Mouse (Mus musculus): ENCODE data around the gene Atp2a2. TPM values are rescaled to one million over a fixed set of nuclear protein-coding genes. Genes with fewer than 3 reads are reported as not detected.
A peak's percentile ranks its signal among the peaks of the same experiment; 100 is the strongest.
"Not testable (repeated sequence)": the region's sequence is repeated elsewhere in the genome, so short reads cannot be mapped to it uniquely, and the experiment has no call there.

The Atp2a2 gene
- polyA plus RNA-seq, 1 experiment, result 55.9 TPM

GRCm38 (mm10) chr5:122423083-122423482 lies 78.9 kb downstream of the Atp2a2 start:
- H3K4me1 ChIP-seq (ENCODE audit: control insufficient read depth, insufficient read depth, low read length), result peaks cover 12% of the 10 kb centered on the region
- peak overlapping the region; percentile 85 for H3K4me3 ChIP-seq (ENCODE audit: control insufficient read depth, low read depth, low read length)
- H3K27ac ChIP-seq (ENCODE audit: control insufficient read depth, insufficient read depth, low read depth, low read length), result peak overlapping the region; percentile 25; the same call in 1 of the 2 replicates
- H3K27me3 ChIP-seq (ENCODE audit: control insufficient read depth, insufficient read depth, low read length), result no peaks in the 10 kb centered on the region
- H3K36me3 ChIP-seq (ENCODE audit: control insufficient read depth, insufficient read depth, low read length), result 0 out of 2 replicates have a peak, but pooled peaks cover under 1% of the 10 kb centered on the region
- TF ChIP-seq CTCF (IDR thresholded peaks at IDR 0.05; ENCODE audit: control insufficient read depth, insufficient read depth, insufficient replicate concordance, low read depth, low read length) (no peak), POLR2A (IDR thresholded peaks at IDR 0.05; ENCODE audit: control insufficient read depth, low read depth, low read length) (no peak)

- peak; percentile 29 for TF ChIP-seq POLR2A (IDR thresholded peaks at IDR 0.05; ENCODE audit: control insufficient read depth, low read depth, low read length)
- no peak for TF ChIP-seq CTCF (IDR thresholded peaks at IDR 0.05; ENCODE audit: control insufficient read depth, insufficient read depth, insufficient replicate concordance, low read depth, low read length)
- Histone ChIP-seq H3K27me3 (ENCODE audit: control insufficient read depth, insufficient read depth, low read length) (no peaks in the 10 kb centered on the region), H3K27ac (ENCODE audit: control insufficient read depth, insufficient read depth, low read depth, low read length) (peak overlapping the region; percentile 66), H3K36me3 (ENCODE audit: control insufficient read depth, insufficient read depth, low read length) (no peaks in the 10 kb centered on the region), H3K4me1 (ENCODE audit: control insufficient read depth, insufficient read depth, low read length) (peaks cover 12% of the 10 kb centered on the region), H3K4me3 (ENCODE audit: control insufficient read depth, low read depth, low read length) (peak overlapping the region; percentile 85)
These were observed 79.7 kb downstream of the Atp2a2 start for GRCm38 (mm10) chr5:122422071-122422964.

- Histone ChIP-seq H3K4me1 (ENCODE audit: control insufficient read depth, insufficient read depth, low read length) (peaks cover 12% of the 10 kb centered on the region), H3K27me3 (ENCODE audit: control insufficient read depth, insufficient read depth, low read length) (no peaks in the 10 kb centered on the region), H3K4me3 (ENCODE audit: control insufficient read depth, low read depth, low read length) (peak within 1 kb of the TSS; percentile 85), H3K27ac (ENCODE audit: control insufficient read depth, insufficient read depth, low read depth, low read length) (peak within 1 kb of the TSS; percentile 66), H3K36me3 (ENCODE audit: control insufficient read depth, insufficient read depth, low read length) (no peaks in the 10 kb centered on the region)
- TF ChIP-seq POLR2A (IDR thresholded peaks at IDR 0.05; ENCODE audit: control insufficient read depth, low read depth, low read length), result no peak
- no peak for TF ChIP-seq CTCF (IDR thresholded peaks at IDR 0.05; ENCODE audit: control insufficient read depth, insufficient read depth, insufficient replicate concordance, low read depth, low read length)
These were observed 80.6 kb downstream of the Atp2a2 start, which contains the start of gene Anapc7 for GRCm38 (mm10) chr5:122421271-122422068. Anapc7 (plus strand) TSS chr5:122421693.

DNA sequence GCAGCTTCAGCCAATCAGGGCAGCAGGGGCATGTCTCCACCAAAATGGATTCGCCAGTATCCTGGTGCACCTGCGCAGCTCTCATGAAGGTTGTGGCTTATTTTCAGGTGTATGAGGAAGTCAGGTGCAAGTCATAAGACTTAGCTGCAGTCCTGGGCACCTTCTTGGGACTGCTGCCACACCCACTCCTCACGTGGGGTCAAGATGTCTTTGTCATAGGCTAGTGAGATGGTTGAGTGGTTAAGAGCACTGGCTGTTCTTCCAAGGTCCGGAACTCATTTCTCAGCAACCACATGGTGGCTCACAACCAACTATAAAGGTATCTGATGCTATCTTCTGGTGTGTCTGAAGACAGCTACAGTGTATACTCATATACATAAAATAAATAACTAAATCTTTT lies 81.3 kb downstream of the Atp2a2 start:
- not testable (repeated sequence) for H3K27ac ChIP-seq (ENCODE audit: control insufficient read depth, insufficient read depth, low read depth, low read length); H3K4me3 ChIP-seq (ENCODE audit: control insufficient read depth, low read depth, low read length); H3K36me3 ChIP-seq (ENCODE audit: control insufficient read depth, insufficient read depth, low read length); H3K27me3 ChIP-seq (ENCODE audit: control insufficient read depth, insufficient read depth, low read length)
- H3K4me1 ChIP-seq (ENCODE audit: control insufficient read depth, insufficient read depth, low read length), result peaks cover 12% of the 10 kb centered on the region

DNA sequence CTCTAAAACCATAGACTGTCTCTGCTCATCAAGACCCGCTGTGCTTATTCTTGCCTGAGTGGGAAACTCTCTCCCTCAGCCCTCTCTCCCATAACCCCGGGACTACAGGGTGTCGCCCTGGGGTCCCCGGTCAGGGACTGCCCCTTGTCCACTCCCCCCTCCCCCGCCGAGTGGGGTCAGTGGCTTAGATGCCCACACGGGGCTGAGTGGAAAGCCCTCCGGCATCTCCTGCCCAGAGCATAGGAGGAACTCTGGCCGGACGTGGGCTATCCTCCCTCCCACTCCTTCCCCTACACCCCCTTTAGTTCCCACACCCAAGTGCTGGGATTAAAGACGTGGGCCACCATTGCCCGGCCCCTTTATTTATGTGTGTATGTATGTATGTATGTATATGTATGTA lies 86.6 kb downstream of the Atp2a2 start:
- Histone ChIP-seq H3K4me3 (ENCODE audit: control insufficient read depth, low read depth, low read length) (no peak overlapping the region), H3K36me3 (ENCODE audit: control insufficient read depth, insufficient read depth, low read length) (no peaks in the 10 kb centered on the region), H3K27me3 (ENCODE audit: control insufficient read depth, insufficient read depth, low read length) (no peaks in the 10 kb centered on the region), H3K4me1 (ENCODE audit: control insufficient read depth, insufficient read depth, low read length) (peaks cover 7% of the 10 kb centered on the region), H3K27ac (ENCODE audit: control insufficient read depth, insufficient read depth, low read depth, low read length) (no peak overlapping the region)
- TF ChIP-seq POLR2A (IDR thresholded peaks at IDR 0.05; ENCODE audit: control insufficient read depth, low read depth, low read length), result no peak

DNA sequence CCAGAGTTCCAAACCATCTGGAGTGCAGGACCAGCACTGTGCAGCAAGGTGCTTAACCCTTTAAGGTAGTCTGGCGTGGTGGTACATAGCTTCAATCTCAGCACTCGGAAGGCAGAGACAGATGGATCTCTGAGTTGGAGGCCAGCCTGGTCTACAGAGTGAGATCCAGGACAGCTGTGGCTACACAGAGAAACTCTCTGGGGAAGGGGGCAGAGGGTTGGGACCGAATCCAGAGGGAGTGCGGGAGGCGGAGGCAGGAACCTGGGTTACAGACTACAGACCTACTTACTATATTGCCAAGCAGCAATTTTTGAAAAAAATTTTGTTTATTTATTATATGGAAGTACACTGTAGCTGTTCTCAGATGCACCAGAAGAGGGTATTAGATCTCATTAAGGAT lies 87.7 kb downstream of the Atp2a2 start:
- Histone ChIP-seq H3K4me1 (ENCODE audit: control insufficient read depth, insufficient read depth, low read length) (peaks cover 13% of the 10 kb centered on the region), H3K27ac (ENCODE audit: control insufficient read depth, insufficient read depth, low read depth, low read length) (no peak overlapping the region), H3K36me3 (ENCODE audit: control insufficient read depth, insufficient read depth, low read length) (no peaks in the 10 kb centered on the region), H3K27me3 (ENCODE audit: control insufficient read depth, insufficient read depth, low read length) (no peaks in the 10 kb centered on the region), H3K4me3 (ENCODE audit: control insufficient read depth, low read depth, low read length) (no peak overlapping the region)
- TF ChIP-seq CTCF (IDR thresholded peaks at IDR 0.05; ENCODE audit: control insufficient read depth, insufficient read depth, insufficient replicate concordance, low read depth, low read length), result no peak
- no peak for TF ChIP-seq POLR2A (IDR thresholded peaks at IDR 0.05; ENCODE audit: control insufficient read depth, low read depth, low read length)

DNA sequence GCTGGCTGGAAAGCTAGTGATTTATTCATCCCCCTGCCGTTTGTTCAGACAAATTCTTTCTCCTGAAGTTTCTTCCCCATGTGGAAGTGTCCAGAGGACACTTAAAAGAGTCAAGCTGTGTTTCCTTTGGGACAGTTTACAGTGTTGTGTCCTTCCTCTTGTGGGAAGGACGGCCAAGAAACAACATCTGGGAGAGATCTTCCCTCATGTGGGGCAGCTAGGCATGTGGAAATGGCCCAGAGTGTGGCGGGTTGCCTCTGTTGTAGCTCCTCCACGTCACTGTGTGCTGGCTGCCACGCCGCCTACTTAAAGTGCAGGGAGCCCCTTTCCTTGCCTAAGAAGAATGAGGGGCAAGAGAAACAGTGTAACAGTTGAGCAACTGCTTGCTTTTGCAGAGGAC lies 89.2 kb downstream of the Atp2a2 start:
- Histone ChIP-seq H3K4me3 (ENCODE audit: control insufficient read depth, low read depth, low read length) (no peak overlapping the region), H3K4me1 (ENCODE audit: control insufficient read depth, insufficient read depth, low read length) (peaks cover 13% of the 10 kb centered on the region), H3K27me3 (ENCODE audit: control insufficient read depth, insufficient read depth, low read length) (no peaks in the 10 kb centered on the region)

More for the DNA sequence above, 89.2 kb downstream of the Atp2a2 start:
- Histone ChIP-seq H3K27ac (ENCODE audit: control insufficient read depth, insufficient read depth, low read depth, low read length) (no peak overlapping the region), H3K36me3 (ENCODE audit: control insufficient read depth, insufficient read depth, low read length) (no peaks in the 10 kb centered on the region)
- TF ChIP-seq CTCF (IDR thresholded peaks at IDR 0.05; ENCODE audit: control insufficient read depth, insufficient read depth, insufficient replicate concordance, low read depth, low read length) (no peak), POLR2A (IDR thresholded peaks at IDR 0.05; ENCODE audit: control insufficient read depth, low read depth, low read length) (no peak)
